Mouse (Mus musculus): ENCODE measurements at regions not wholly inside any gene's neighbourhood (a gene's known extent, or its start where the extent isn't known, plus 50 kb on each side); places are given as distances from the start of the nearest gene placed in this dataset.

- TF ChIP-seq POLR2A (IDR thresholded peaks at IDR 0.05; ENCODE audit: control insufficient read depth, low read depth, low read length) = no peak
- no peak for TF ChIP-seq CTCF (IDR thresholded peaks at IDR 0.05; ENCODE audit: control insufficient read depth, insufficient read depth, insufficient replicate concordance, low read depth, low read length)
Measured at GRCm38 (mm10) chr1:161695886-161696285, 92.4 kb downstream of the Fasl start.

All from testis, adult 2 months (tissue).